Mouse (Mus musculus): ENCODE results near the gene Ptprn2.

Gene Ptprn2

GRCm38 (mm10) chr12:116595727-116596126 lies 110.2 kb downstream of the Ptprn2 start:
- DNase-seq: no peak

DNA sequence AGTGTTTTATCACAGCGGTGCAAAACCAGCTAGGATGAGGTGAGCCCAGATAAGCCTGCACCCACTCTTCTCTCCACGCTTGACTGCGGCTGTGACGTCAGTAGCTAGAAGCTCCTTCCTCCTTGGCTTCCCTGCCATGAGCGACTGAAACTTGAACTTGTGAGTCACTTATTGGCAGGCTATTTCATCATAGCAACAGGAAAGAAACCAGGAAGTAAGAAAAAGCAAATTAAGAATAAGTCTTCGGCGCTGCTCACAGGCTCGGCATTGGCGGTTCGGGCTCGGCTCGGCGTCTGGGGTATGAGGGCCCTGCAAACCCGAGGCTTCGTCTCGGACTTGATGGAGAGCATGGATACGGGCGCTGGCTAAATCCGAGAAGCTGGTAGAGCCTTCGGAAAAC lies 111.5 kb downstream of the Ptprn2 start:
- no peak for DNase-seq

DNA sequence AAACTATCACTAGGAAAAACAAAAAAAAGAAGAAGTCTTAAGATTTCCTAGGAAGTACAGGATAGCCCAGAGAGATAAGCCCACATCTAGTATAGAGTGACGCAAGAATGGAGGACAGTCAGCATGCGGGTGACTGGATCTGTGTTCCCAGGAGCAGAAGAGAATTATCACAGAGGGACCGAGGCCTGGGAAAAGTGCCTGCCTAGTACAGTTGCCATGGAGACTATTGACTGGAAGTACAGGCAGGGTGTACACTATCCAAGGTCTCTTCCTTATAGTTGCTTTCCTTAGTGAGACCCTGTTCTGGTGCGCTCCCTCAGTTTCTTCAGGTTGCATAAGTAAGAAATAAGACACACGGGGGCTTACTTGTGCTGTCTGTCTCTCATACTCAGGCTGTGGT lies 112.2 kb downstream of the Ptprn2 start:
- no peak for DNase-seq

DNA sequence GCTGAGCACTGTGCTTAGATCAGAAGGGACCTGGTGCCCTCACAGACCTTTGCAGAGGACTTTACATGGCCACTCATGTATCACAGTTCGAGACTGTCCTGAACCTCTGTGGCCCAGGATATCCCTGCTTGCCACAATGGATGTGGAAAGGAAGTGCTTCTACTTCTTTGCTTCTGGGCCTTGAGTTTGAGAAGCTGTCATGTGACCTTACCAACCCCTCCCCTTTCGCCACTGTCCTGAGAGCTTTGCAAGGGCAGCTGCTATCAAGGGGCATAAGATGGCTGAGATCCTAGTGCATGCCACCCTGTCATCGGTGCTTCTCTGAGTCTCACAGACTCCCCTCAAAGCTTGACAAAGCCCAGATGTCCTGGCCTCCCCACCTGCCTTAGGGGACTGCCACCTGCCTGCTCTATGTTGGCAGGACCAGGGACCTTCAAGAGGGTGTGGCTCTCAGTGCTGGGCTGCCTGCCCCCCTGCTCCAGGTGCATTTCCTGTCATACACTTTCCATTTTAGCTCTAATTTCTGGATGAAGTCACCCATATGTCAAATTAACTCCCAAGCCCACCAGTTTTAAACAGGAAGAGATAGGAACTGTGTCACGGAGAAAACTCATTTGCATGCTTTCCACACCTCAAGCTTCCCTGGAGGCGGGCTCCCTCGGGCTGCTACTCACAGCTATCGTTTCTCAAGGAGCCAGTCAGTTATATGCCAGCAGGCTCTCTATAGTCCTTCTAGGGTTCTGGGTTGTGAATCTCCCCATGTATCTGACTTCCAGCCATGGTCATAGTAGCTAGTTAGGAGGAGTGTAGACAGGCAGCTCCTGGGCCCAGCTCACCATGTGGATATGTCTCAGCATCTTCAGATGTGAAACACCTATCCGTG lies 112.8 kb downstream of the Ptprn2 start:
- DNase-seq: no peak

DNA sequence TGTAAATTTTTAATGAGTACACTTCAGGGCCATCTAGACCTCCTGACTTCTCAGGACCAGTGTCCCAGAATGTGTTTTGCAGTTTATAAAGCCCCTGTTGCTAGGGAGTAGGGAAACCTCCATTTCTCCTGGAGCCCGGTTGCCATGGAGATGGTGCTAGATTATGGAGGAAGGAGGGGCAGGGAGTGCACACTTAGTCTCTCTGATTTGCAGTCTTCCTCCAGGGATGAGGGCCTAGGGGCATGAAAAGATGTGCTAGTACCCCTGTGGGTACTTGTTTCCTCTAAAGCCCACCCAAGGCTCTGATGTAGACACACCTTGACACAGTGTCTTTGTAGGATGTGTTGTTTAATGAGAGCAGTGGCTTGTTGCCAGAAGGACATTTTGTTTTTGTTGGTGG lies 114.0 kb downstream of the Ptprn2 start:
- DNase-seq: no peak

GRCm38 (mm10) chr12:116600054-116600453 lies 114.5 kb downstream of the Ptprn2 start:
- DNase-seq: no peak

DNA sequence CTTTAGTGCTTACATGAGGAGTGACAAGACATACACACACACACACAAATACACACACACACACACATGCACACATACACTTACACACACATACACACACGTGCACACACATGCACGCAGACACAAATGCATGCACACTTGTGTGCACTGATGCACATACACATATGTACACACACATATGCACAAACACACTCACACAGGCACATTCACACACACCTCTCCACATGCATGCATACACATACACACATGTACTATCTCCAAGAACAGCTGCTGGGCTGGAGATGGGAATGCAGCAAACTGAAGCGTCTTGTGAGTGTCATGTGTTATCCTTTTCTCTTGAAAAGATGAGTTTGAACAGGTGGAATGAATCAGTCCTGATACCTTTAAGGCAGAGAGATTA lies 115.9 kb downstream of the Ptprn2 start:
- no peak for DNase-seq

- no peak for DNase-seq
Measured at GRCm38 (mm10) chr12:116601921-116602320, 116.4 kb downstream of the Ptprn2 start.

DNA sequence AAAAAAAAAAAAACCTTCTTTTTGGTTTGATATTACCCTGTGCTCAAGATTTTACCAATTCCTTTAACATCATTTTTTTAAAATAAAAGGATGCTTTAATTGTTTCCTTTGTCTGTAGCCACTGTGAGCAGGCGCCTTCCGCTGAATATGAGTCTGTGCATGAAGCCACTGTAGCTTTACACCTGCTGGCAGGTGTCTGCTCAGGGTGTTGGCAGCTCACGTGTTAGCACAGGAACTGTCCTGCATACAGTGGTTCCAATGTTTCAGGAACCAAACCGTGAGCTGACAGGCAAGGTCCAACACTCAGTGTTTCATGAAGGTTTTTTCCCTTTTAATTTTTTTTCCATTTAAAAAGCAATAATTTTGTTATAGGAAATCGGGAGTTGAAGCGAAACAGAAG lies 123.1 kb downstream of the Ptprn2 start:
- no peak for DNase-seq

- peak; percentile 39 to 77 for DNase-seq
Measured at GRCm38 (mm10) chr12:116619868-116620267, 134.3 kb downstream of the Ptprn2 start.

- no peak for DNase-seq
Measured at GRCm38 (mm10) chr12:116620299-116620698, 134.8 kb downstream of the Ptprn2 start.

DNA sequence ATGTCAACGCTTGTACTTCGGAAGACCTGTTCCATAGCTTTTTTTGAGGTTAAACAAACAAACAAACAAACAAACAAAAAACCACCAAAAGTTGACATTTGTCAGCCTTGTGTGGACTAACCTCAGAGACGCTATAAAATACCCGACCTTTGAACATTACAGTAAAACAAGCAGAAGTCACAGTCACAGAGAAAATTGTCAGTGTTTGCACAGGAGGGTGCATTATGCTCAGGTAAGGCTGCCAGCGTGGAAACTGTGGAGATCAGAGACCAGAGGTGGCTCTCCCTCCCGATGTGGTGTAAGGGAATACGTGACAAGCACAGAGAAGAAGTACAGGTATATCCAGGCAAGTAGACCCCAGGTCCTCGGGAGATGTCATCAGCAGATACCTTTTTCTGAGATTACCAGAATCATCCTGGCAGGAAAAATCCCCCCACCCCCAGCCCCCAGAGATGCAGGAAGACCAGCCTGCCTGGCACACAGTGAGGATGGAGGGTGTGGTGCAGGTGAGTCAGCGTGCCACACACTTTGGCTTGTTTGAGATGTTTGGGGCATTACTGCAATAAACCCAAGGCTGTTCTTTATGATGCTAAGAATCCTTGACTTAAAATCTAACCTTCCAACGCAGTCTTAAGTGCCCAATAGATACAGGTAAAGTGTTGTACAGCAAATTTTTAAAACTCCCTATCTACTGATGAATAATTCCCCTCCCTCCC lies 136.0 kb downstream of the Ptprn2 start:
- no peak for DNase-seq

DNA sequence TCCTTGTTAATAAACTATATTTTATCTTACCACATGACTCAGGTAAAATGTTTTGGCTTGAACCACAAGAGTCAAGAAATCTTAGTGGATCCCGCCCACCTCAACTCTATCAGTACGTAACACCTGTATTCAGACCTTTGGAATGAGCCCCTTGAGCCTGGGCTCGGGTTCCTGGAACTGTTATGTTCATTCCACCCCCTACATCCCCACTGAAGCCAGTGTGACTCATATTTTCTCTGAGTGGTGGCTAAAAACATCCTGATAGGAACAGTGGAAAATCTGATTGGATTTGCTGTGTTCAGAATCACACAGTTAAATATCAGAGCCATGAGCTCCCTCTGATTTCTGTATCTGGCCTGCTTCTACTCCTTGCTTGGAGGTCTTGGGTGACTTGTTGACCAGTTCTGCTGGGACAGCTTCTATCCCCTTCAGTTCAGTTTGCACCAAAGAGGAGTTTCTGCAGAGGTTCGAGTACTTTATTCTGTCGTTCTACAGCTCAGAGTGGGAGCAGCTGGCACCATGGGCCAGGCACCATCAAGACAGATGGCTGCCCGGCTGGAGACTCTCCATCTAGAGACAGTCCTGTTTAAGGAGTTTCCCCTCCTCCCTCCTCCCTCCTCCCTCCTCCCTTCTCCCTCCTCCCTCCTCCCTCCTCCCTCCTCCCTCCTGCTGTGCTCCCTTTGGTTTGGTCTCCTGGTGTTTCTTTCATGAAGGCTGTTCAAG lies 137.3 kb downstream of the Ptprn2 start:
- DNase-seq: no peak

DNA sequence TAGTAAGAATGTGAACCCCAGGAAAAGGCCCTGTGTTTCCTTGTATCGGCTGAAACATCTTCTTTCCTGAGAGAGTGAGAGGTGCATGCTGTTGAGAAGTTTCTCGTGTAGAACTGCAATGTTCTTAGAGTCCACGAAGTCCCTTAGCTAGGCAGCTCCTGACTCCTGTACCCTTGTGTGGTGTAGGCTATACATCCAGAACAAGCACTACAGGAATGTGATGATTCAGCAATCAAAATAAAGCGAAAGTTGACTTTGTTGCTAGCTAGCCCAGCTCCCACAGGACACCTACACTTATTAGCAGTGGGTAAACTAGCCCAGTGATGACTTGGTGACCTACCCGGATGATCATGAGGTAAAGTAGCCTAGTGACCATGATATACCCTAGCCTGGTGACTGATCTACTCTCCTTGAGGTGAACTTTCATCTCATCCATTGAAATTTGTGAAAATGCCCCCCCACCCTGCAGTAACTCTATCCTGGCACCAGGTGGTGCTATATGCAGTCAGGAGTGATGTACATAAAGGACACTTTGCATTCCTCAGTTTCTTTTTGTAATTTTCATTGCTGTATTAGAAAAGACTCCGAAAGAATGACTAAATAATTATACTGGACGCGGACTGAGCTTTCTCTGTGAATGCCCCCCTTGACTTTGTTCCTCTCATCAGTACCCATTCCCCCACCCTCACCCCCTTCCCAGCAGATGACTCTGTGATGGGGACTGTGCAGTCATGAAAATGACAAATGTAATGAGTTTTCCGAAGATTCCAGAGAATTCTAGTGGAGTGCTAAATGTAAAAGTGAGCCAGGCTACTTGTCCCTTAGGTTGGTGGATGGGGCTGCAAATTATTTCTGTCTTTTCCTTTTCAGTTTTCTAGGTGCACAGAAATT lies 140.1 kb downstream of the Ptprn2 start:
- DNase-seq: peak in 1 of 2 experiments; percentile 43

DNA sequence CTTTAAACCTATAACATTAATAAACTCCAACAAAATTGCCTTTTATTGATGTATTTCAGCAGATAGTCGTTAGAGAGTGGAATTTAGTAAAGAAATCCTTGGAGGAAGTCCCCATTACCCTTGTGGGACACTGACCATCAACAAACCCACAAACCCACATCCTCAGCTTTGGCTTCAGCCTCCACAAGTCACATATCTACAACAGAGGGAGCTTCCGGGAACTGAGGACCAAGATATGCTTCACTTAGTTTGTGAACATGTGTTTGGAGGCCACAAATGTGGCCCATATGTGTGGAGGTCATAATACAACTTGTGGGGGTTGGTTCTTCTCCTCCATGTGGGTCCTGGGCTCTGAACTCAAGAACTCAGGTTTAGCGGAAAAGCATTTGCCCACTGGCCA lies 143.5 kb downstream of the Ptprn2 start:
- no peak for DNase-seq

DNA sequence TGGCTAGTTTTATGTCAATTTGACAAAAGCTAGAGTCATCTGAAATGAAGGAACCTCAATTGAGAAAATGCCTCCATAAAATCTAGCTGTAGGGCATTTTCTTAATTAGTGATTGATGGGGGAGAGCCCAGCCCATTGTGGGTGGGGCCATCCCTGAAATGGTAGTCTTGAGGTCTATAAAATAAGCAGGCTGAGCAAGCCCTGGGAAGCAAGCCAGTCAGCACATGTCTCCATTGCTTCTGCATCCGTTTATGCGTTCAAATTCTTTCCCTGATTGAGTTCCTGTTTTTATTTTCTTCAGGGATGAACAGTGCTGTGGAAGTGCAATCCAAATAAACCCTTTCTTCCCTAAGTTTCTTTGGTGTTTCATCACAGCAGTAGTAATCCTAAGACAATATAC lies 152.0 kb downstream of the Ptprn2 start:
- DNase-seq: no peak

GRCm38 (mm10) chr12:116640871-116641270 lies 155.4 kb downstream of the Ptprn2 start:
- no peak for DNase-seq

DNA sequence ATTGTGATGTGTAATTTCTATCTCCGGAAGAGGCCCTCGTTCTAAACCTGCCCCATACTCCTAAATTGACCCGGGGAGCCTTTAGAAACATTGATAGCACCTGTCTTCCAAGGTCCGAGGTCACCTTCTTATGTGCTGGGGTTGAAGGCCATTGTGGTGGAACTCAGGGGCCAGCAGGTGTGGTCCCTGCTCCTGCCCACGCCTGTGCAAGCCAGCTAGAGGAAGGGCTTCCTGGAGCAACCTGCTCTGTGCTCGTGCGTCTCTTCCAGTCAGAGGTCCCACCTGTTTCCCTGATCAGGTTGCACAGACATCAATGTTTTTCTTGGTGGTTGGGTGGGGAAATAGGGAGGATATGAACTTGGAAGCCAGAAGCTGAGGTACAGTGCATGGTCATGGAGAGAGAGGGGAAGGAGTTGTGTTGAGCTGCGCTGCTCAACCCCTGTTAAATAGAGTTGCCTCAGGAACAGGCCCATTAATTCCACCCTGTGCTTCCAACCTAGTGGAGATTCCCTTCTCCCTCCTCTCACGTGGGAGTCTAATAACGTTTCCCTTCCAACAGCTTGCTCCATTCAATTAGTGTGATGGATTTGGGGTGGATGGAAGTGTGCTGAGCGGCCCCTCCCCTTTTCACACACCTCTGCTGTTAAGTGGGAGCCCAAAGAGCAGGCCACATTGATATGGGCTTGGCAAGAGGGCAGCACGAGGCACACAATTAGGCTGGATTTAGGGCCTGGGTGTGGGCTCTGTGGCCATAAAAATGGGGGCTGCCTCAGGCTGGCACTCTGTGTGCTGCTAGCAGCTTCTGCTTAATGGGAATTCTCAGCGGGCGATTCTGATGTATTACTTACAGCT lies 156.0 kb downstream of the Ptprn2 start:
- no peak for DNase-seq

DNA sequence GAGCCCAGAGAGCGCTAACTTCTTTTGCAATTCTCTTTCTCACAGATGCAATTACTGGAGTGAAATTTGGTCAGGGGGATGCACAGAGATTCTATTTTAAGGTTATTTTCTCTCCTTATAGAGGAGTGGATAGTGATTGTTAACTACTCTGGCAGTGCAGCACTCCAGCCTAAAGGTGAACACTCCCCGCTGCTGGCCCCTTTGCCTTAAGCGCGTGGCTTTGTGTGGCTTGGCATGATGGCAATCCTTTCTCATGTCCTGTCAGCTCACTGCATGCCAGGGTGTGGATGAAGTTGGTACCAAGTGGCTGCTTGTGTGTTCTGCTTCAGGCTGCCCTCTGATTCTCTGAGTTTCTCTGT lies 156.7 kb downstream of the Ptprn2 start:
- no peak for DNase-seq

GRCm38 (mm10) chr12:116646771-116647170 lies 161.3 kb downstream of the Ptprn2 start:
- DNase-seq: no peak

- peak in 1 of 2 experiments; percentile 42 for DNase-seq
Measured at GRCm38 (mm10) chr12:116648584-116649206, 163.2 kb downstream of the Ptprn2 start.

Measured in lung, postnatal 4 days (tissue).